Mouse (Mus musculus) spleen, postnatal 36 days (tissue): ENCODE results near the gene Prss48.

Source experiments
- DNase-seq, 2 experiments: peaks; one replicate each; pipeline ENCODE4 v3.0.0; 2022; ENCODE audit warnings: low spot score in 2 of 2, mixed read lengths in 1 of 2

The Prss48 gene

GRCm38 (mm10) chr3:85950914-85951313 lies 51.4 kb downstream of the Prss48 start:
- DNase-seq = no peak
